Mouse (Mus musculus) forebrain, embryonic 14.5 days (tissue): Measurements from ENCODE around the gene Asb1. TPM values are rescaled to one million over a fixed set of nuclear protein-coding genes. Genes with fewer than 3 reads are reported as not detected.

Experiments used
- ATAC-seq: fragments of 200-750 bp; cut with Nextera tagmentation; 2 replicates; pipeline ENCODE4 v1.8.0; 2017; ENCODE audit warnings: mild to moderate bottlenecking, moderate library complexity
- DNase-seq: peaks from one replicate; pipeline ENCODE4 v3.0.0-alpha.2; 2015; ENCODE audit warnings: low spot score
- H3K27ac ChIP-seq: fragments of 300-500 bp; sonication (generic); 2 replicates; pipeline ENCODE4 v1.5.1; 2014; ENCODE audit warnings: low read depth, mild to moderate bottlenecking, control low read depth, low read length, moderate library complexity
- H3K27me3 ChIP-seq: fragments of 300-500 bp; sonication (generic); replicated peaks from 2 replicates; pipeline ENCODE4 v1.6.1; 2014; ENCODE audit warnings: low read length, control low read depth, mixed read lengths; ENCODE audit not compliant: control insufficient read depth, insufficient read depth
- H3K36me3 ChIP-seq: fragments of 300-500 bp; sonication (generic); 2 replicates; pipeline ENCODE4 v1.6.1; 2014; ENCODE audit warnings: low read length, control low read depth; ENCODE audit not compliant: control insufficient read depth, insufficient read depth
- H3K4me1 ChIP-seq: fragments of 300-500 bp; sonication (generic); 2 replicates; pipeline ENCODE4 v1.6.1; 2014; ENCODE audit warnings: antibody characterized with exemption, low read length, control low read depth; ENCODE audit not compliant: control insufficient read depth, insufficient read depth
- H3K4me2 ChIP-seq: fragments of 300-500 bp; sonication (generic); 2 replicates; pipeline ENCODE4 v1.6.1; 2014; ENCODE audit warnings: mild to moderate bottlenecking, control low read depth, low read length
- H3K4me3 ChIP-seq: fragments of 300-500 bp; sonication (generic); 2 replicates; pipeline ENCODE4 v1.5.1; 2014; ENCODE audit warnings: low read depth, low read length, control low read depth
- H3K9ac ChIP-seq: fragments of 300-500 bp; sonication (generic); 2 replicates; pipeline ENCODE4 v1.6.1; 2014; ENCODE audit warnings: mild to moderate bottlenecking, low read length, control low read depth, moderate library complexity
- H3K9me3 ChIP-seq: fragments of 300-500 bp; sonication (generic); replicated peaks from 2 replicates; pipeline ENCODE4 v1.6.1; 2016; ENCODE audit warnings: low read length, control low read depth, mixed read lengths; ENCODE audit not compliant: control insufficient read depth
- WGBS: fragments of 180-500 bp; shearing (Covaris S2); extraction: QIAGEN DNeasy Blood & Tissue Kit; methylation state at CpG from one replicate; pipeline ENCODE4 v1.1.7; 2014; 5-methylcytosine and 5-hydroxymethylcytosine counted together
- polyA plus RNA-seq: library from polyadenylated mRNA; unstranded; fragments of >200 nt; fragmentation: Nextera tagmentation; extraction: Ambion mirVana; gene quantifications from 2 replicates; pipeline ENCODE4 v1.2.1, GENCODE M21; 2014

Gene Asb1
- polyA plus RNA-seq, 1 experiment from 2014 or later = 11.3 TPM

DNA sequence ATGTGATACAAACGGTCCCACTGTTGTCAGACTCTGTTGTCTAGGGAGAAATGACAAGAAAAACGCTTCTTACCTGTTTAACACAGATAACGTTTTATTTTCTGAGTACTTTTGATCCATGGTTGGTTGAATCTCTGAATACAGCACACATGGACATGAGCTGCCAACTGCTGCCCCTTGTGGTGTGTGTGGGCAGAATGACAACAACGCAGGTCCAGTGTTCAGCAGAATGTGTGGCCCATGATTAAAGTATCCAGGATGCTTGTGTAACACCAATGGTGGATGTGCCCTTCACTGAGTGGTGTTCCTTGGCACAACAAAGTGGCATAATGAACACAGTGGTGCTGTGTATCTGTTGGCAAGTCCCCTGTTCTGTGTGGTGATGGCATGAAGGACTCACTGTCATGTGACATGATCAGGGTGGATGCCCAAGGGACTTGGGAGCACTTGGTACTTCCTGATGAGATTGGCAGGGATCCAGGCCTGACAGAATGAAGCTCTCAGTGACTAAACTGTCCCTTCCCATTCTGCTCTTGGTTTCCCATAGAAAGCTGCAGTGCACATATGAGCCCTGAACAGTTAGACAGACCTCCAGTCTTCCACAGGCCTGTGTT lies 22.7 kb downstream of the Asb1 start:
- 84% methylated on average over 4 of the region's 4 CpGs for WGBS
- no peak for DNase-seq
- ATAC-seq = no peak
- H3K9ac ChIP-seq = no peak overlapping the region
- H3K36me3 ChIP-seq = peaks cover 12% of the 10 kb centered on the region; the same call in 1 of the 2 replicates
- H3K27me3 ChIP-seq = no peaks in the 10 kb centered on the region
- H3K4me3 ChIP-seq = no peak overlapping the region
- H3K4me1 ChIP-seq = no peaks in the 10 kb centered on the region
- no peak overlapping the region for H3K27ac ChIP-seq
- no peak overlapping the region for H3K4me2 ChIP-seq
- H3K9me3 ChIP-seq = no peaks in the 10 kb centered on the region

DNA sequence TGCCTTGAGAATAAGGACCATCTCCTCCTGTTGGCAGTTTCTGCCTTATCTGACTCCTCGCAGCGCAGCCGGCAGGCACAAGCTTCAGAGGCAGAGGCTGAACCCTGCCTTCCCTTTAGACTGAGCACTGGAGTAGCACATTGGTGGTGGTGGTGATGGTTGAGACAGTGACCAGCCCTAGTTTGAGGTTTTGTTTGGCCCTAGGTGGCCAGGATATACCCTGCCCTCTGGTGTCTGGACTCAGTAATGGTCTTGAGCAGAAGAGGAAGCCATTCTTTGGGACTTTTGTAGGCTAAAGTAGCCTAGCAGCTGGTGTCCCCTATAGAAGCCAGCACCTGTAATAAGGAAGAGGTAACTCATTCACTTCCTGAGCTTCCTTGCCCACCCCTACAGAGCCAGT lies 23.7 kb downstream of the Asb1 start:
- ATAC-seq (no peak), DNase-seq (no peak)
- Histone ChIP-seq H3K27me3 (no peaks in the 10 kb centered on the region), H3K9me3 (no peaks in the 10 kb centered on the region), H3K4me1 (no peaks in the 10 kb centered on the region), H3K4me2 (no peak overlapping the region), H3K4me3 (no peak overlapping the region), H3K27ac (no peak overlapping the region), H3K9ac (no peak overlapping the region), H3K36me3 (peaks cover 6% of the 10 kb centered on the region; the same call in 1 of the 2 replicates)
- 74% methylated on average over 3 of the region's 3 CpGs for WGBS

DNA sequence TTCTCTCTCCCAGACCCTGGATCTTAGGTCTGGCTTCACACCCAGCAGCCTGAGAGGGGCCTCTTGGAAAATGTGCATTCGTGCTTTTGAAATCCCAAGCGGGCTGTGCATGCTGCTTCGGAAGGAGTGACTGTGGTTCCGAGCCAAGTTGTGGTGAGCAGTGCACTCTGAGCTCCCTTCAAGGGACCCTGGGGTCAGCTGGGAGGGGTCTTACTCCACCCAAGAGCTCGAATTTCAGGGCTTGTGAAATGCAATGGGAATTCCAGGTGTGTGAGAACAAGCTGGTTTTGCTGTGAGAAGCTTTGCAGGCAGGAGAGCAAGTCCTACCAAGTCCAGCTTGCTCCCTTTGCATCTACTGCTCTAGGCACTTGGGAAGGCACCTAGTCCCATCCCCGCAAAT lies 24.3 kb downstream of the Asb1 start:
- no peaks in the 10 kb centered on the region for H3K4me1 ChIP-seq
- H3K4me3 ChIP-seq = no peak overlapping the region
- no peaks in the 10 kb centered on the region for H3K27me3 ChIP-seq
- H3K9me3 ChIP-seq = no peaks in the 10 kb centered on the region
- no peak overlapping the region for H3K4me2 ChIP-seq
- DNase-seq (no peak), ATAC-seq (no peak)
- peaks cover 5% of the 10 kb centered on the region; the same call in 1 of the 2 replicates for H3K36me3 ChIP-seq
- H3K9ac ChIP-seq = no peak overlapping the region
- H3K27ac ChIP-seq = no peak overlapping the region
- WGBS = 71% methylated on average over 6 of the region's 6 CpGs

DNA sequence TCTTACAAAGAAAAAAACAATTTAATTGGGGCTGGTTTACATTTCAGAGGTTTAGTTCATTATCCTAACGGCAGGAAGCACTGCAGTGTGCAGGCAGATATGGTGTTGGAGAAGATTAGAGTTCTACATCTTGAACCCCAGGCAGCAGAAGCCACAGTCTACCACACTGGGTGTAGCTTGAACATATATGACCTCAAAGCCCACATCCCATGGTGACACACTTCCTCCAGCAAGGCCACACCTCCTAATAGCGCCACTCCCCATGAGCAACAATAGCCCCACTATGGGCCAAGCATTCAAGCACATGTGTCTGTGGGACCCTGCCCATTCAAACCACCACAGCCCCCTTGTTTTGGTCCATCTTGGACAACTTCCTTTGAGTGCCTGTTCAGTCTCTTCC lies 26.9 kb downstream of the Asb1 start:
- DNase-seq = no peak

DNA sequence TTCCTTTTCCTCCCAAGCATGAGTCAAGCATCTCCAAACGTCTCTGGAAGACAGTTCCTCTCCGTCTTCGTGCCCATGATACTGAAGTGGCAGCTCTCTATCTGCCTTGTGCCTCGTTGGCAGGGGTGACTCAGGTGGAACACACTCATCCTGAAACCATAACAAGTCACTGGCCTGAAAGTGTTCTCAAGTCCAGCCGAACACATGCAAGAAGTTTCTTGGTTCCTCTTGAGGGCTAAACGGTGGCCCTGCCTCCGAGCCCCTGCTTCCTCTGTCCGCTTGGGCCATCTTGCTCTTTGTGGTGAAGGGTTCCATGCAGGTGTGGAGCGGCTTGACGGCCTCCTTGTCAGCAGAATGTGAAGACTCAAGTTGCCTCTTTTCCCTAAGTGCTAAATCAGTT lies 32.1 kb downstream of the Asb1 start:
- ATAC-seq = no peak
- H3K4me1 ChIP-seq = no peaks in the 10 kb centered on the region
- no peak overlapping the region for H3K9ac ChIP-seq
- H3K9me3 ChIP-seq = no peaks in the 10 kb centered on the region
- no peak overlapping the region for H3K27ac ChIP-seq
- no peak for DNase-seq
- WGBS = 83% methylated on average over 10 of the region's 10 CpGs
- H3K4me3 ChIP-seq = no peak overlapping the region
- H3K4me2 ChIP-seq = no peak overlapping the region
- H3K27me3 ChIP-seq = no peaks in the 10 kb centered on the region
- no peaks in the 10 kb centered on the region for H3K36me3 ChIP-seq

More for the DNA sequence above, 26.9 kb downstream of the Asb1 start:
- no peaks in the 10 kb centered on the region for H3K9me3 ChIP-seq
- no peaks in the 10 kb centered on the region for H3K27me3 ChIP-seq
- H3K36me3 ChIP-seq = no peaks in the 10 kb centered on the region
- H3K9ac ChIP-seq = no peak overlapping the region
- no peak for ATAC-seq
- no peak overlapping the region for H3K4me3 ChIP-seq
- 76% methylated on average over 2 of the region's 2 CpGs for WGBS
- no peaks in the 10 kb centered on the region for H3K4me1 ChIP-seq
- H3K4me2 ChIP-seq = no peak overlapping the region
- no peak overlapping the region for H3K27ac ChIP-seq

DNA sequence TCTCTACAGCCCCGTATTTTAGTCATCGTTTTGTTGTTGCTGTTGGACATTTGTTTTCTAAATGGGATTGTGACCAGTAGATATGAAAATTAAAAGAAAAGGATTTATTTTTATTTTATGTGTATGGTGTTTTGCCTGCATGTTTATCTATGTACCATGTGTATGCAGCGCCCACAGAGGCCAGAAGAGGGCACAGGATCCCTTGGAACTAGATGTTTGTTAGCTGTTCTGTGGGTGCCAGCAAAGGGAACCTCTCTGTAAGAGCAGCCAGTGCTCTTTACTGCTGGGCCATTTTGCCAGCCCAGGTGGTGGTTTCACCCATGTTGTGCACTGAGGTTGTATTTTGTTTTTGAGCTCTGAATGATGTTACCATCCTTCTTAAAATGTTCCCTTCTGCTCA lies 33.9 kb downstream of the Asb1 start:
- no peak overlapping the region for H3K9ac ChIP-seq
- peak; percentile 75 for DNase-seq
- H3K27me3 ChIP-seq = no peaks in the 10 kb centered on the region
- H3K27ac ChIP-seq = no peak overlapping the region
- H3K9me3 ChIP-seq = no peaks in the 10 kb centered on the region
- no peak overlapping the region for H3K4me2 ChIP-seq
- H3K4me3 ChIP-seq = no peak overlapping the region
- H3K36me3 ChIP-seq = no peaks in the 10 kb centered on the region
- ATAC-seq = no peak
- 67% methylated on average over 3 of the region's 3 CpGs for WGBS
- H3K4me1 ChIP-seq = no peaks in the 10 kb centered on the region

DNA sequence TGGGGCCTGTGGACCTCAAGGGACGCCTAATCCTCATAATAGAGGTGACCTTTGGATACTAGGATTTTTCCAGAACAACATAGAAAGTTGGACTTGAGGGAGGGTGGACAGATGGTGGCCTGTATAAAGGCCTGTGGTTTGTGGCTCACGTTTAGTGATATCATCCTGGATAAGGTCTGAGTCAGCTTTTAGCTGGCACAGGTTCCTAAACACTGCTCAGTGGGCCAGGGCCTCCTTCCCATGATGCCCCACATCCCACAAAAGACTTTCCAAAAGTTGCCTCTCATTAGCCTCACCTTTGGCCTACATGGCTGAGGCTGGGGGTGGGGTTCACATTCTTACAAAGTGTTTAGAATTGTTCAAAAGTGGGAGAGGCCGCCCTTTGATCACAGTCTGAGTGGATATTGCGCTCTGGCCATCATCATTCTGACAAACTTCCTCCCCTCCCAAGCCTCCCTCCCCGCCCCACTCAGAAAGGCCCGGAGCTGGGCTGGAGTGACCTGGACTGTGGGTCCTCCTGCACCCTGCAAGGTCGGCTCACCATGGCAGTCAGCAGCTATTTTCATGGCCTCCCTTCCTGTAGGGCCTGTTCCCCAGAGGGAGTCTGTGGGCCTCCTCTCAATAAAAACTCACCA lies 37.7 kb downstream of the Asb1 start:
- Histone ChIP-seq H3K27me3 (no peaks in the 10 kb centered on the region), H3K36me3 (no peaks in the 10 kb centered on the region), H3K9ac (no peak overlapping the region), H3K4me1 (no peaks in the 10 kb centered on the region), H3K9me3 (no peaks in the 10 kb centered on the region), H3K27ac (no peak overlapping the region), H3K4me2 (no peak overlapping the region), H3K4me3 (no peak overlapping the region)
- no peak for ATAC-seq
- DNase-seq = no peak
- 85% methylated on average over 7 of the region's 7 CpGs for WGBS

DNA sequence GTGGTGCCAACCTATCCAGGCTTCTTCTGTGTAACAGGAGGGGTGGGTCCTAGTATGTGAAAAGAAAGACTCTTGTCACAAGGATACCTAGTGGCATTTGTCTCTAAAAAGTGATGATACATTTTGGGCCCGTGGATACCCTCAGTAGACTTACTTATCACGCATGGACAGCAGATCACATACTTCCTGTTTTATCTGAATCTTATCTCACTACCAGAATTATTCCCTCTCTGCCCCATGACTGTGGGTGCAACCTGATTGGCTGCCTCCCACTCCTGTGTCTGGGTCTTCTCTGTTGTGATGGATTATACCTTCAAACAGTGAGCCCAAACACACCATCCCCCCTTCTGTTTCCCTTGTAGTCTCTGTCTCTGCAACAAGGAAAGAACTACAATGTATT lies 40.2 kb downstream of the Asb1 start:
- WGBS = 92% methylated on average over 2 of the region's 2 CpGs
- DNase-seq (no peak), ATAC-seq (no peak)
- Histone ChIP-seq H3K4me1 (no peaks in the 10 kb centered on the region), H3K4me3 (no peak overlapping the region), H3K4me2 (no peak overlapping the region), H3K27ac (no peak overlapping the region), H3K36me3 (no peaks in the 10 kb centered on the region), H3K9ac (no peak overlapping the region), H3K27me3 (no peaks in the 10 kb centered on the region), H3K9me3 (no peaks in the 10 kb centered on the region)

DNA sequence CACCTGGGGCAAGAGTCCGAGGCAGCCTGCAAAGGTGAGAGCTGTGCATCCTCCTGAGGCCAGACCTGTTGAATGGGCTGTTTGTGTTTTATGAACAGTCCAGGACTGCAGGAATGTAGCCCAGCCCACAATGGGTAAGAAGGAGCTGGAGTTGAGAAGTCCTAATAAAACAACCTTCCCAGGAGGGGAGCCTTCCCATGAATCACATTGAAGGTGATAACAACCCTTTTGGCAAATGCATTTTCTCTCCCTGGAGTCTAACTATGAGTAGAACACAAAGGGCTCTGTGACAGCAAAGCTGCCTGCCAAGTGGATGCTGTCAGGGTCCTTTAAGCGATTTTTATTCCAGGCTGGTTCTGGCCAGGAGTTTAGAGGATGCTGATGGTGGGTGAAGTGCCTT lies 40.9 kb downstream of the Asb1 start:
- Histone ChIP-seq H3K4me3 (no peak overlapping the region), H3K9me3 (no peaks in the 10 kb centered on the region), H3K27ac (no peak overlapping the region), H3K27me3 (no peaks in the 10 kb centered on the region), H3K36me3 (no peaks in the 10 kb centered on the region), H3K4me1 (no peaks in the 10 kb centered on the region), H3K4me2 (no peak overlapping the region), H3K9ac (no peak overlapping the region)
- ATAC-seq (no peak), DNase-seq (no peak)
- WGBS = 61% methylated on average over 2 of the region's 2 CpGs
